In genomic region chr11:69437291-69437690, GRCm38 (mm10) we compare ENCODE assay signal across 17 mouse cellular contexts. TPM values are rescaled to one million over a fixed set of nuclear protein-coding genes. Genes with fewer than 3 reads are reported as not detected.
"Had no signal": no experiment of that assay in that cellular context is flagged by ENCODE, and none has a peak within 500 bp of the region (broad histone marks: within the 10 kb centered on the region; RNA-seq: fewer than 3 reads in every experiment).

No protein-coding gene starts in this region.

- H3K9me3 ChIP-seq: midbrain, embryonic 10.5 days; midbrain, embryonic 12.5 days; neural tube, embryonic 13.5 days; neural tube, embryonic 15.5 days; stomach, embryonic 15.5 days had no signal

- H3K36me3 ChIP-seq: midbrain, embryonic 10.5 days; midbrain, embryonic 12.5 days; neural tube, embryonic 13.5 days; neural tube, embryonic 15.5 days; stomach, embryonic 15.5 days had no signal

- DNase-seq: lung, adult 18-20 months; lung, embryonic 14.5 days; lung, postnatal 10 days; lung, postnatal 4 days; midbrain, embryonic 14.5 days; right cerebral cortex, postnatal 14 days; thymus, adult 2 months; thymus, postnatal 25 days; thymus, postnatal 4 days had no signal

- H3K27me3 ChIP-seq: midbrain, embryonic 12.5 days; neural tube, embryonic 13.5 days; neural tube, embryonic 15.5 days; stomach, embryonic 15.5 days had no signal

- H3K27ac ChIP-seq: midbrain, embryonic 10.5 days; midbrain, embryonic 12.5 days; neural tube, embryonic 13.5 days; neural tube, embryonic 15.5 days; stomach, embryonic 15.5 days; stomach, postnatal 0 days had no signal

- H3K9ac ChIP-seq: lung, embryonic 14.5 days; midbrain, embryonic 12.5 days; neural tube, embryonic 13.5 days; neural tube, embryonic 15.5 days; stomach, embryonic 15.5 days had no signal

- H3K4me3 ChIP-seq: midbrain, embryonic 10.5 days; midbrain, embryonic 12.5 days; myocyte; neural tube, embryonic 13.5 days; neural tube, embryonic 15.5 days; stomach, embryonic 15.5 days had no signal

RNA-seq across cellular contexts. Expression of gene Tmem88, which starts 39.3 kb away (rescaled TPM):
- total RNA-seq: megakaryocyte-erythroid progenitor cell, adult 5-6 weeks had no signal
